Mouse (Mus musculus): ENCODE data around the gene Mre11a. TPM values are rescaled to one million over a fixed set of nuclear protein-coding genes. Genes with fewer than 3 reads are reported as not detected.
A peak's percentile ranks its signal among the peaks of the same experiment; 100 is the strongest.

Gene Mre11a
- total RNA-seq (2015) (21.6 and 27.4 TPM in 2 replicates), total RNA-seq (2017) (68.7 and 95.2 TPM in 2 replicates)

DNA sequence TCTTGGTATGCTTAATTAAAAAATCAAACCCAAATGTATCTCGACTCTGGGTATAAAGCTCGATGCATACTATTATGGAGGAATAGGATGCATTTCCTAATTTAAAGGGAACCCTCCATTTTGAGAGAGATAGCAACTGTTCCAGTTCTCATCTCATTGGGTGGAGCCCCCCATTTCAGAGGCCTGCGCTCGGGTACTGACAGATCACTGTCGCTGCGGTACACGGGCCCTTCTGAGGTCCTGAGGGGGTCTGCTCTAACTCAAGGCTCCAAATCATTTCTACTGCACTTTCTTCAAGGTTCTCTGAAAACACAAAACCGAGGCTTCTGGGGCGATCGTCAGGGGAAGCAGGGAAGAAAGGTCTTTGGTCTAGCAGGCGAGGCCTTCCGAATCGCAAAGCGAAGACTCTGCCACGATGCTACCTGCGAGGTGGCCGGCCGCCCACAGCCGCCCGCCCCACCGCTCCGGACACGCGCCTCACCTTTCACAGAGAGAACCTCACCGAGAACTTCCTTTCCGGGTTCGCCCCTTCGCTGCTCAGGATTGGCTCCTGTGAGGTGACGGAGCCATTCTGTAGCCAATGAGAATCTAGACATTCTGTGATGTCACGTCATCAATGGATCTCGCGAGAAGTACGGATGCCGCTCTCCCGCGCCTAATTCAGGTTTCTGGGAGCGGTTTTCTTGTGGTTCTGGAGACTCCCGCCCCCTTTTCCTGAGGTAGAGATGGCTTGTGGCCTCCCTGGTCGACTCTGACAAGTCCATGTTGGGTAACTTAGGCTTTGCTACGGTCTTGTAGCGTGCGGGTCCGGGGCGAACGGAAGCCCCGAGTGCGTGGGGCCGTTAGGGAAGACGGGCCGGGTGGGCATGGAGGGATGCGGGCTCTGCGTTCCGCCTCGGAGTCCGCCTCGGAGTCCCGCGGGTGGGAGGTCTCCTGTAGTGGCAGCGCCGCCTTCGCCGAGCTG lies at the start of gene Mre11a, which contains the start of gene Ankrd49:
TSS of gene Mre11a (plus strand) at position 616 of the 964 bp plus-strand sequence.
TSS of gene Ankrd49 (minus strand) at position 818 of the 964 bp plus-strand sequence.
- peak; percentile 97 for ATAC-seq (replicated peaks; ENCODE audit: poor library complexity)

DNA sequence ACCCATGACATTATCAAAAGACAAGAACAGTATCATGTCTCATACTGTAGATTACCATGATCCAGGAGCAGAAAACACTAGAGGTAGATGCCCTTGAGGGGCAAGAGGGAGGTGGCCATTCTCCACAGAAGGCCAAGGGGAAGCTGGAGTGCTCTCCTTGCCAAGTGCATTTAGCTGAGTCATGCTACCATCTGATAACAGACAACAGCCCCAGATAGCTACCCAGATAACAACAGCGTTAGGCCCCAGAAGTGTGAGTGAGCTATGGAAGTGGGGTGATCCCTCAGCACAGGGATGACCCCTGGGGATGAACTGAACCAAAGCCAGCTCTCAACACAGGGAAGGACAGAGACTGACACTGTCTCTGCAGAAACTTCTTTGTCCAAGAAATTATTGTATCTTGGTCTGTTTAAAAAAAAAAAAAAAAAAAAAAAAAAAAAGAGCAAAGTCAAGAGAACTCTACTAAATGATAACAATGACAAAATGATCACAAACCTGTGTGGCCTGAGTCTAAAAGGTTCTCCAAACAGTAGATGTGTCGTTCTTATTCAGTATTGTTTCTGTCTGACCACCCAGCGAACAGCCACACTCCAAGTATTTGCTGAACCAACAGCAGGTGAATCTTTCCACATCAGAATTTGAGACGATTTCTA lies 44.8 kb upstream of the Mre11a start:
- ATAC-seq (replicated peaks; ENCODE audit: poor library complexity) = peak; percentile 77

- ATAC-seq (replicated peaks; ENCODE audit: poor library complexity) = no peak
Measured at GRCm38 (mm10) chr9:14740151-14740924, 44.1 kb upstream of the Mre11a start, which contains the start of gene Piwil4. TSS of gene Piwil4 (minus strand) at chr9:14740733.

DNA sequence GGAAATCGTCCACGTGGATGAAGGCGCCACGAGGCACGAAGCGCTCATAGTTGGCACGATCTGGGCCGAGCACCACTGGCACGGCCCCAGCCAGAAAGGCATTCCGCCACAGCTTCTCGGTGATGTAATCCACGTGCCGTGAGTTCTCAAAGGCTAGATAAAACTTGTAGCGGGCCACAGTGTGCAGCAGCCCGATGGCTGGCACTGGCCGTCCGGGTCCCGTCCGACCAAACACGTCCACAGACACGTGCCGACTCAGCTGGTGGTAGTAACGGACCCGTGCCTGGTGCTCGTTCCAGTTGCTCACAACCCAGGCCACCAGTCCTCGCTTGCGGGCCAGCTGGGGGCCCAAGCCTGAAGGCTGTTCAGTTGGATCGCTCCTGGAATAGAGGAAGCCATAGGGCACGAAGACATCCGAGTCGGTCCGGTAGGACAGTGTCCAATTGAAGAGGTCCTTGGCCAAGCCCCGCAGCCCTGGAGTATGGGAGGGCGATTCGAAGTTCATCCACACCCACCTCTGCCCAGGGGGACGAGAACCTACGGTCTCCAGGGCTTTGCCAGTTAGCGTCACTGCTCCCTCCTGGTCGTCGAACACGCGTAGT lies 33.5 kb upstream of the Mre11a start:
- 0 out of 2 replicates have a peak, but pooled peaks have one; percentile 2 for ATAC-seq (replicated peaks; ENCODE audit: poor library complexity)

- peak; percentile 52 for ATAC-seq (replicated peaks; ENCODE audit: poor library complexity)
Measured at GRCm38 (mm10) chr9:14751503-14752000, 32.9 kb upstream of the Mre11a start.

GRCm38 (mm10) chr9:14752001-14752522 lies 32.4 kb upstream of the Mre11a start, which contains the start of gene Fut4:
TSS of gene Fut4 (minus strand) at chr9:14752393.
- peak; percentile 74 for ATAC-seq (replicated peaks; ENCODE audit: poor library complexity)

DNA sequence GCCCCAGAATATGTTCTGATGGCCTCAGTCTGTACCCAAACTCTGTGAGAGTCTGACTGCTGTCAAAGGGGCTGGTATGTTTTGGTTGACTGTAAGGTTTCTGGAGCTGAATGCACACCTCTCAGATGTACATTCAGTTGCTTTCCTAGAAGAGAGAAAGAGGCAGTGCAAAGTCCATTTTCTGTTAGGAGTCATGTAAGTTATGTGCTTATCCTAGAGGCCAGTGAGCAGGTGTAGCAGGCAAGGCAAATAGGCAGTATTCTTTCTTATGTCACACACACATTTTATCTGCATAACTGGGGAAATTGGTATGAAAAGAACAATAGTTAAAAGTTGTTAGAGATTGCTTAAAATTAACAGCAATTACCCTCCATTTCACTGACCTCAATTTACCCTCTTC lies 30.5 kb upstream of the Mre11a start:
- no peak for ATAC-seq (replicated peaks; ENCODE audit: poor library complexity)

DNA sequence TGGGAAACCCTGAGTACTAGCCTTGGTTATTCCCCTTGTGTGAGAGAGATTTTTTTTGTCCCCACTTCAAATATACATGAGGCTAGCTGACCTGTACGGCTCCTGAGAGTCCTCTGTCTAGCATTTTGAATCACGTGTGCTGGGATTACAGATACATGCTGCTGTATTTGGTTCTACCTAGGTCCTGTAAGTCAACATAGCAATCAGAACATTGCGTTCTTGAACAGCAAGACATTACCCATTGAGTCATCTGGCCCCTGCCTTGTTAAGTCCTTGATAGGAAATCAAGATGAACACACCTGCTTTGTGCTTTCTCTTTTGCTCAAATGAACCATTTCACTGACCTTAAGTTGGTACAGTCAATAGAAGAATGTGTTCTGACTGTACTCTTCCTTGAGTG lies 30.0 kb upstream of the Mre11a start:
- no peak for ATAC-seq (replicated peaks; ENCODE audit: poor library complexity)

DNA sequence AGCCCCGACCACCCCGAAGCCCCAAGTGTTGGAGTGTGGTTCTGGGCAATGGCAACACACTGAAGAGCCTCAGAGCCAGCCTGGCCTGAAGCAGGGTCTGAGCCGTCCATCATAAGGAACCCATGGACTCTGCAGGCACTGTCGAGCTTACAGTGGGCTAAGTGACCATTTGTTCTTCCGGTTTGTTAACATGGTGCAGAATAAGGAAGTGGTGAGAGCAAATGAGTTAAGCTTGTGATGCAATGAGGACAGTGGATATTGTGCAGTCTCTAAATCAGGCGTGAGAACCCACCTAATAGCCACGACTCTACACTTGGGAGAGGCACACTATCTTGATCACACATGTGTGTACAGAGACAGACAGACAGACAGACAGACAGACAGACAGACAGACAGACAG lies 25.9 kb upstream of the Mre11a start:
- peak; percentile 96 for ATAC-seq (replicated peaks; ENCODE audit: poor library complexity)

GRCm38 (mm10) chr9:14759261-14759660 lies 25.2 kb upstream of the Mre11a start:
- ATAC-seq (replicated peaks; ENCODE audit: poor library complexity) = no peak

DNA sequence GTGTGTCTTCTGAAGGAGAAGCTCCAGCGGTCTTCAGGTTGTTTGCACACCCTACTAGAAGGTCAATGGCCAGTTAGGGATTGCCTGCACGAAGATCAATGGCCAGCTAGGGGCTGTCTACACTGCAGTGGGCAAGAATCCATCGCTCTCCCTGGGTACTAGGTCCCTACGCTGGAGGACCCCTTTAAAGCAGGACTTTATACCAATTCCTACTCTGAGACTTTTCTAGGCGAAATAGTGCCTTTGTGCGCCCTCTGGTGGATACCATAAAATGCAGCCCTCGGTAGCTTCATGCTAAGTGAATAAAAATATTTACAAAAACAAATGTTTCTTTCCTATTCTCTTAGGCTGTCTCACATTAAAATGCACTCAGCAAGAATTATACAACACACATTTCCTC lies 19.7 kb upstream of the Mre11a start:
- peak; percentile 72 for ATAC-seq (replicated peaks; ENCODE audit: poor library complexity)

GRCm38 (mm10) chr9:14769811-14770210 lies 14.6 kb upstream of the Mre11a start:
- no peak for ATAC-seq (replicated peaks; ENCODE audit: poor library complexity)

DNA sequence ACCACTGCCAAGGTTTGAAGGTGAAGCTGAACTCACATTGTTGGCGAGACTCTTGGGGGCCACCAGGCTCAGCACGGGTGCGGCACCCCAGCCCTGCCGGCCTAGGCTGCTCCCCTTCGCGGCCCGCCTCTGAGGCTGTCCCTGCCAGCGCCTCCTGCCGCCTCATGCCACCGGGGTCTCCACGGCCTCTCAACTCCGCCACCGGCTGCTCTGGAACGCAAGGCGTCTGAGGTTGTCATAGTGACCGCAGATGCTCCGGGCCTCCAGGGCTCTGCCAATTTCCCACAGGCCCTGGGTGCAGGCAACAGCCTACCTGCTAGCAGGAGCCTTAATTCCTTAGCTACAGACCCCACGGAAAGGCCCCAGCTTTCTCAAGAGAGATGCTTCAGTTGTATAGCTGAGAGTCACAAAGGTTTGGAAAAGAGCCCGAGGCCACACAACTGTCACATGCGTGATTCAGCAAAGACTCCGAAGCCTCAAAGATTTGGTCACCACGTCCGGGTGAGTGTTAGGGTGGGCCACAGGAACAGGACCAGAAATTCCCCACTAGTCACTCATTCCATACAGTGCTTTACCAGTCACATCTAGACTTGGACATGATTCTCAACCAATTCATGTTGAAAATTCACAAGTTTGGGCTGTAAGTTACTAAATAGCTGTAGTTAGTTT lies 13.5 kb upstream of the Mre11a start, which contains the start of gene 1700012B09Rik:
TSS of gene 1700012B09Rik (minus strand) at position 228 of the 669 bp plus-strand sequence.
- ATAC-seq (replicated peaks; ENCODE audit: poor library complexity) = peak; percentile 58

DNA sequence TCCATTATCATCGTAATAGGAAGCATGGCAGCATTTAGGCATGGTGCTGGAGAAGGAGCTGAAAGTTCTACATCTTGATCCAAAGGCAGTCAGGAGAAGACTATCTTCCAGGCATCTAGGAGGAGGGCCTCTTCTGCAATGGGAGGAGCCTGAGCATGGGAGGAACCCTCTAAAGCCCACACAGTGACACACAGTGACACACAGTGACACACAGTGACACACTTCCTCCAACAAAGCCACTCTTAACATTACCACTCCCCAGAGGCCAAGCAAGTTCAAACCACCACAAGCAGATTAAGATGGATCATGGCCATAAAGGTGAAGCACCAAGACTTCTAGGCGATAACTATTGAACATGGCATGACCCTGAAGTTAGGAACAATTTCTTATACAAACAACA lies 12.4 kb upstream of the Mre11a start:
- peak; percentile 64 for ATAC-seq (replicated peaks; ENCODE audit: poor library complexity)

GRCm38 (mm10) chr9:14773813-14774212 lies 10.6 kb upstream of the Mre11a start:
- peak; percentile 47; the same call in 1 of the 2 replicates for ATAC-seq (replicated peaks; ENCODE audit: poor library complexity)

DNA sequence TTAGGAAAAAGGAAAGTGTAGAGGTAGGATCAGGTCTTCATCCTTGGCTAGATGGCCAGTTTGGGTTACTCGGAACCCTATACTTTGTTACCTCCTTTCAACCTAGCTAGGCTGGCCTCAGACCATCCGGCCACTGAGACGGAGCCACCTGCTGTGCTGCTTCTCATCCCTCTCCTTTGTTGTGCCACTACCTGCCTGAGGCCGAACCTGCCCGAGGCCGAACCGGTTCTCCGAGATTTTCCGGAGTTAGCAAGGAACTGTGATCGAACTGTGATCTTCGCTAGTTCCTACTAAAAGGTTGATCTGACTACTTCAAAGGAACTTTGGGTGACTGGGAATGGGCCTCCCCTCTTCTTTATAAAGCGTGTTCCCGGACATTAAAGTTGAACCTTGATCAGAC lies 6.1 kb upstream of the Mre11a start:
- no peak for ATAC-seq (replicated peaks; ENCODE audit: poor library complexity)

GRCm38 (mm10) chr9:14787356-14787755 lies 2.9 kb downstream of the Mre11a start:
- no peak for ATAC-seq (replicated peaks; ENCODE audit: poor library complexity)

- ATAC-seq (replicated peaks; ENCODE audit: poor library complexity) = no peak
Measured at GRCm38 (mm10) chr9:14805714-14806113, 21.3 kb downstream of the Mre11a start.

DNA sequence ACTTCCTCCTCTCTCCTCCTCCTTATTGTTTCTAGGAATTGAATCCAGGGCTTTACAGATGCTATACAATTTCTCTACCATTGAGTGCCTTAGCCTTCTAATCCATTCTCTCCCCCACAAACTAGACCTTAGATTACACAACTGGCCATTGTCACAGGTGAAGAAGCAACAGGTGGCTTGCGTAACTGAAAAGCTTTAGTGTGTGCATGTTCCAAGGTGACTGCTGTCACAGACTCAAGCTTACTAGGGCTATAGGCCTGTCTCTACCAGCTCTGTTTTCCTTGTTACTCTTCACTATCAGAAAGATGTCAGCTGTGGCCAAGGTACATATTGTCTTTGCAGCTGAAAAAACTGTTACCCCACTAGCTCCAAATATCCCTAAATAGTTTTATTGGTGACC lies 22.3 kb downstream of the Mre11a start:
- no peak for ATAC-seq (replicated peaks; ENCODE audit: poor library complexity)

Measured in megakaryocyte progenitor cell, adult 5-6 weeks (primary cell).